Mouse (Mus musculus) monocyte, adult 5-6 weeks (primary cell): ENCODE data around the gene Rassf10. TPM values are rescaled to one million over a fixed set of nuclear protein-coding genes. Genes with fewer than 3 reads are reported as not detected.
A peak's percentile ranks its signal among the peaks of the same experiment; 100 is the strongest.
"Not testable (repeated sequence)": the region's sequence is repeated elsewhere in the genome, so short reads cannot be mapped to it uniquely, and the experiment has no call there.

Experiments
- ATAC-seq: fragments of 153-309, 156-312 bp; replicated peaks from 2 replicates; pipeline ENCODE4 v1.8.0; 2017; ENCODE audit warnings: mild to moderate bottlenecking; ENCODE audit not compliant: low TSS enrichment, insufficient number of reproducible peaks, severe bottlenecking, poor library complexity, low FRiP score
- total RNA-seq: library from RNA; stranded (forward); fragments of 200-1000, 200-491, 200-594 nt; gene quantifications from 3 replicates; pipeline ENCODE4 v1.2.3, GENCODE M21; 2017

The Rassf10 gene
- not detected in 3 replicates for total RNA-seq

DNA sequence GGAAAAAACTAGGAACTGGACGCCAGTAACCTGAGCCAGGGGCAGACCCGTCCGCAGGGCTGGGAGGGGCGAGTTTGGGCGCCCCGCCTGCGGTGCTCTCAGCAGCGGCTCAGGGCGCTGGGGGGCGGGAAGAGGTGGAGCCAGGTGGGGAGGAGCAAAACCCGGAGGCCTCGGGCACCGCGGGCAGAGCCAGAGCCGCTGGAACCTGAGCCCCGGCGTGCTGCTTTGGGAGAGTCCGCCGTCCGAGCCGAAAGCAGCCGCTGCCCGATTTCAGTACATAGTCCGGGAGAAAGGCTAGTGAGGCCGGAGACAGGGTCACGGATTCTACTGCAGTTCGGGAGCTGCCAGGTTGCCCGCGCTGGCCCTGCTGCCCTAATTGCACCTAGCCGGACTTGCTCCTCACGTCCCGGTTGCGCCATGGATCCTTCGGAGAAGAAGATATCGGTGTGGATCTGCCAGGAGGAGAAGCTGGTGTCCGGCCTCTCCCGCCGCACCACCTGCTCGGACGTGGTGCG lies at the start of gene Rassf10:
Gene Rassf10 (plus strand): TSS at position 186 of the 515 bp plus-strand sequence.
- no peak for ATAC-seq

DNA sequence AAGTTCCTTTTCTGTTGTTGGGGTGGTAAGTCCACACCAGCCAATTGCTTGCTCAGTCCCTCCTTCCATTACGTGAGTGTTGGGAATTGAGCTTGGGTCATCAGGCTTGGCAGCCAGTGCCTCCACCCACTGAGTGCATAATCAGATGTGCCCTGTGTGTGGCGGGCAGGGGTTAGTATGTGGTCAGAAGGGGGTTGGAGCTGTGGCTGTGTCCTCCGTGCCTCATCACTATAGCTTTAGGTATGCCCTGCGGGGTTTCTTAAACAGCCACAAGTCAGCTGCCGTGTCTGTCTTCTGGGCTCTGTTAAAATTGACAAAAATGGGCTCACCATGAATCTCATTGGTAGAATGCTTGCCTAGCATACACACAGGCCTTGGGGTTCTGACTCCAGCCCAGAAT lies 46.9 kb upstream of the Rassf10 start:
- no peak for ATAC-seq

DNA sequence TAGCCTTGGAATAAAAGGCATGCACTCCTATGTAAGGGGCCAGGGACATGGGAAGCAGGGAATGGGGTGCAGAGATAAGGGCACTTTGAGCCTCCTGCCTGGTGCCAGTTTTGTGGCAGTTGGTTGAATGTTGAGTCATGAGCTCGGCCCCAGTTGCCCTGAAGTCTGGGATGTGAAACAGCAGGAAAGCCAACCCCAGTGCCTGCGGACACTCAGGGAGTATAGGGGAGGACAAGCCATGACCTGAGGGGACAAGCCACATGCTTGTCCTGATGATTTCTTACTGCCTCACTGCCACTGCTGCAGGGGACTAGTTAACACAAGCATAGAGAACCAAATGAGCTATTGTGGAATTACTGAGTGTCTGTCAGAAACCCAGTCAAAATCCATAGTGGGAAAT lies 46.3 kb upstream of the Rassf10 start:
- no peak for ATAC-seq

DNA sequence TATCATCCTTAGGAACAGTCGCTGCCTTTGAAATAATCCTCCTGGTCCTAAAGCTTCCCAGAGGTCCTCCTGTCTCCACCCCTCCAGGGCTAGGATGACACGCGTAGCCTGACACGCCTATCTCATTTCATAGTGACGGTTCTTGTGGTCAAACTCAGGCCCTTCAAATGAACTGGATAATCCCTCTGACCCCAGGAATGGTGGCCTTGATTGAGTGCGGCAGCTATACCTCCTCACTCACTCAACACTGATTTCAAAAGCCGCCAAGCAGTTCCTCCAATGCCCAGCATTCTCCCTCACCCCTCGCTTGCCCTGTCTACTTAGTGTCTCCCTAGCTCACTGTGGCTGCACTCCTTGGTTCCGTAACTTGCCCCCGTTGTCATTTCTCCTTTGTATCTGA lies 44.6 kb upstream of the Rassf10 start:
- ATAC-seq = no peak

DNA sequence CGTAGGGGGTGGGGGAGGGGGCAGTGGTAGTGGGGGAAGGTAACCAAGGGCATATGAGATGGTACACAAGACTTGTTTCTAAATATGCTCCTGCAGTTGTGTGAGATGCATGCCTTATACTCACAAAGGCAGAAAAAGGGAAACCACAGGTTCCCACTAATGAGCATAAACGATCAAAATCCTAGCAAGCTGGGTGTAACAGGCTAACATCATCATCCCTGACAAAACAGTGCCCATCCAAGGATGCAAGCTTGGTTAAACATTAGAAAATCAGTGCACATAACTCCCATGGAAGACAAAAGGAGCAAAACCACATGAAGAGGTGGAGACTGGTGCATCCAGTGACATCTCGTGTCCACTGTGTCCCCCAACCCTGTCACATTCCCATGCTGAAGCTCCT lies 40.8 kb upstream of the Rassf10 start:
- no peak for ATAC-seq

DNA sequence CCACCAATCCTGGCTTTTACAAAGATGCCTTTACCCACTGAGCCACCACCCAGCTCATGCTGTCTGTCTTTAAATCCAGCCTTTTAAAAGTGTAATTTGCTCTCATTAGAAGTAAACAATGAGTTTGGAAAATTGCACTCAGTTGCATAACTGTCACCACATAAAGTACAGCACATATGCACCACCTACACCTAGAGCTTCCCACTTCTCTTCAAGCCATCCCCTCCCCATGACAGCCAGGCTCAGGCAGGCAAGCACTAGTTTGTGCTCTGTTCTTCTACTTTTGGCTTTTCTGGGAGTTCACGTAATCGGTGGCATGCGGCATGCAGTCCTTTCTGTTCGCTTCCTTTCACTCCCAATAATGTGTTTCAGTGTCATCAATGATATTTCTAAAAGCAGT lies 38.2 kb upstream of the Rassf10 start:
- ATAC-seq = no peak

DNA sequence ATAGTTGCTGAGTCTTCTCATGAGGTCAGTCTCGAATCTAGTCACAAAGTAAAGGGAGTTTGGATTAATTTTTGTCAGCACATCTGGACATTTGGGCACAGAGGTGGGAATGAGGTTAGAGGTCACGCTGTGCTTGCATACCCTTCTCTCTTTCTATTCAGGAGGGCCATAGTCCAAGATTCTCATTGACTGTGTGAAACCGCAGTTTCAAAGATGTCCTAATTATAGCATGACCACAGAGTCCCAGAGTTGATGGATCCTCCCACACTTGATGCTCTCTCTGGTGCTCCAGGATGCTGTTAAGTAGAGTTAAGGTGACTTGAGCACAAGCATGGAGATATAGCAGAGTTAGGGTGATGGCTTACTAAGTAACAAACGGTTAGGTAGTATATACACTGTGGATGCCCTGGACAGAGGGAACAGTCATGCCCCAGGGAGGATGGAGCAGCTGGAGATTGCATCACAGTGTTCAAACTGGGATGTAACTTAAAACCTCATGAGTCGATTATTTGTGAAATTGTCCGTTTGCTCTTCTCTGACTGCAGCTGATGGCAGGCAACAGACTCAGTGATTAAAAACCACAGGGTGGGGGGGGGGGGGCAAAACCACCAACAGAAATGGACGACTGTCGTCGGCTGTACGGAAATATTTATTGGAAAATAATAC lies 36.0 kb upstream of the Rassf10 start:
- ATAC-seq = no peak

DNA sequence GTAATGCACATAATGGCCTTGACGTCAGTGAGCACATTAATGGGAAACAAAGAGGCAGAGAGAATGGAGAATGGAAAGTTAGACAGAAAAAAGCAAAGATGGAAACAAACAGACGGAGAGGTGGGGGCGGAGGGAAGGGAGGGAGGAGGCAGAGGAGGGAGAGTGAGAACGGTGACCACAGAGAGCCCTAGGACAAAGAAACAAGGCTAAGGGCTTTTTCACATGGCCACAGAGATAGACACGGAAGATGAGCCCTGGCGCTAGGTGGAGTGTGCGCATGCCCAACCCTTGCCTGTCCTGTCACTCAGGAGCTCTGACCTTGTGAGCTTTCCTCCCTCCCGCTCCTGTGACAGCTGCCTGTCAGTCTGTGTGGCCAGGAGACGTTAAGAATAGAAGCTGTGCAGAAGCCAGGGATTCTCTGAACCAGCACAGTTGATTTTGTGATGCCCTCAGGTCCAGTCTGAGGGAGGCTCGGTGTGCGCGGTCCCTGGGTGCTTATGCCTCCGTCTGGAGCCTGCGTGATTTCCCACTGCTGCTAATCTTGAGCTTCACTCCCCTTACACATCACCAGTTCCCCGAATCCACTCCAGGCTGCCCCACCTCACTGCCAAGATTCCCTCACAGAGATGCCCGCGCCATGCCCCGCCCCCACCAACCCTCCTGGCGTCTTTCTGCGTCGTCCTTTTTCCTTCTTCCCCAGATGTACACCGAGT lies 35.3 kb upstream of the Rassf10 start:
- no peak for ATAC-seq

DNA sequence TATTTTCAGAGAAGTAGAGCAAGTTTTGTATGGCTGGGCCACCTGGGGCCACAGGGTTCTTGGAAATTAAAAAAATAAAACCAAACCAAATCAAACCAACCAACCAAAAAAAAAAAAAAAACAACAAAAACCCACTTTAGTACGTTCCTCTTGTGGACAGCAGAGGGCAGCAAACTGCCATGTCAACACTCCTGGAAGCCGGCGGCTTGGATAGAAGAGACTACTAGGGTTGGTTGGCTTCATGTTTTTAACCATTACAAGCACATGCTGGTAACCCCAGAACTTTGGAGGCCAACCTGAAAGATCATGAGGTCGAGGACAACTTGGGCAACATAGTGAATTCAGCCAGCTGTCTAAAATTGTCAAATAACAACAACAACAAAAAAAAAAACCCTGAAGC lies 33.9 kb upstream of the Rassf10 start:
- no peak for ATAC-seq

DNA sequence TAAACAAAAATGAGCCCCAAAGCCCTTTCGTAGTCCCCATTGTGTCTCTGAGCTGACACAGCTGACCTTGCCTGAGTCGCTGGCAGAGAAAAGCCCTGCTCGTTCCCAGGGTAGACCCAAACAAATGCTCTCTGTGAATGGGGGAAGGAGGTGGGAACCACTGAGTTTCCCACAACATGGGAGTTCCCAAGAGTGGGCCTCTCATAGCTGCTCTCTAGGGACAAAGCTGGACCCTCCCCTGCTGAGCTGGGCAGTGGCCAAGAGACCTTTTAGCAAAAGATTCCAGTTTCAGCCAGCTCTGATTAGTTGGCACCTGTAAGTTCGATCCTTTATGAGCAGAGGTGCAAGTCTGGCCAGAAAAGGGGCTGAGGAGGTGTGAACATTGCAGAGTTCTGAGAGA lies 31.0 kb upstream of the Rassf10 start:
- no peak for ATAC-seq

DNA sequence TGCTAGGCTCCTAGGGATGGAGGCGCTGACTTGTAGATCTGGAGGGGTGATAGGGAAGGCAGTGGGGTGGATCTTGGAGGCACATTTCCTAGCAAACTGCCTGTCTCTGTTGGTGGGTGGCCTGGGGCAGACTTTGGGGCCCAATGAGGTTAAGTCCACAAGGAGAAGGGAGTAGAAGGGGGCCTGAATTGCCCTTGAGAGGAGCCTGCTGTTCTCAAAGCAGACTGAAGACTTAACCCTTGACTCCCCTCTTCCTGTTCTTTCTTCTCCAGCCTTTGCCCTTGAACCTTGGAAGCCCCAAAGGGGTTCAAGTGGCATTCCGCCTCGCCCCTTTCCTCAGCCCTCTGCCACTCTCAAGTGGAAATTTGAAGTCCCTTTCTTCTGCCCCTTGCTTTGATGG lies 30.1 kb upstream of the Rassf10 start:
- ATAC-seq = no peak

DNA sequence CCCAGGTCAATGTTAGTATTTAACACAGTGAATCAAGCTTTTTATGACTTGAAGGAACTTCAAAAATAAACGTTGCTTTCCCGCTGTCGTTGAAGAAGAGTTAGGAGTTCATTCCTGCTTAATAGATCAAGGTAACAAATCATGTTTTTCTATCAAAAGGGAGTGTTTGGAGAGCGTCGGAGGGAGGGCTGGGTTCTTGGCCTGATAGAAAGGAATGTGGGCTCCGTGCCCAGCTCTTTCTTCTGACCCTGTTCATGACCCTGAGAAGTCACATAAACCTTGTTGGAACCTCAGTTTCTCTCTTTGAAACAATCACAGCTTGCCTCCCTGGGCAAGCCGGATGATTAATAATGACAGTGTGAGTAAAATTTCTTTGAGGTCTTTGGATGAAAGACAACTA lies 23.1 kb upstream of the Rassf10 start:
- no peak for ATAC-seq

DNA sequence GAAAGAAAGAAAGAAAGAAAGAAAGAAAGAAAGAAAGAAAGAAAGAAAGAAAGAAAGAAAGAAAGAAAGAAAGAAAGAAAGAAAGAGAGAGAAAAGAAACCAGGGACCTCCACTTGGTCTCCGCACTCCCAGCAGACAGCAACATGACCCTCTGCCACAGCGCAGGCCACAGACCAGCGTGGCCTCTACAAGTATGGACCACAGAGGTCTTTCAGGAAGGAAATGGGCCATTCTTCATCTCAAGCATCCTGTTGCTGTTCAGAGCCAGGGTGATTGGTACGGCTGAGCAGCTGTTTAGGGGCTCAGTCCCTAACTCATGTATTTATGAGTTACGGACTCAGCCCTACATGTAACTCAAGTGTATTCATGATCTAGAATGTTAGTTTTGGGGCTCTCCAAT lies 17.9 kb upstream of the Rassf10 start:
- not testable (repeated sequence) for ATAC-seq

DNA sequence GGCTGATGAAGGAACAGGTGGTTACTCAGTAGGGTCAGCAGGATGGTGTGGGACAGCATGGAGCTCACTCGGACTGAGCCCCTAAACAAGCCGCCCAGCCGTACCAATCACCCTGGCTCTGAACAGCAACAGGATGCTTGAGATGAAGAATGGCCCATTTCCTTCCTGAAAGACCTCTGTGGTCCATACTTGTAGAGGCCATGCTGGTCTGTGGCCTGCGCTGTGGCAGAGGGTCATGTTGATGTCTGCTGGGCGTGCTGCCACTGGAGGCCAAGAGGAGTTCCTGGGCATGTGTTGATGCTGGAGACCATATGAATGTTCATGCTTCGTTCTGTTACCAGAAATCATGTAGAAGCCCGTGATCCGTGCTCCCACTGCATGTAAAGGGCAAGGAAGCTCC lies 16.7 kb upstream of the Rassf10 start:
- no peak for ATAC-seq

DNA sequence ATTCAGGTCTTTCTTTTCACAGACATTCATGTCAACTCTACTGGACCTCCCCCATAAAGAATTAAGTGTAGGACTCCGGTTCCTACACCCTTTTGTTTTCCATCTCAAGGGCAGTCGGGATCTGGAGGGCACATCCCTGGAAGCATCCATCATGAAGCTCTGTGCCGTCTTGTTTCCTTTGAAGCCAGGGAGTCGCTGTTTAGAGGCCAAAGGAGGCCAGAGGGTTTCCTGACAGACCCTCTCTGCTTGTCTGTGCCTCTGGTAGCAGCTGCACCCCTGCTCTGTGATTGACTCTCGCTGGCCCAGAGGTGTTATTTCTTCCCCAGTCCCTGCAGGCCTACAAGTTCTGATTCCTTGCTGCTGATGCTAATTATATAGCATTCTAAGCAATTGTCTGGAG lies 14.8 kb upstream of the Rassf10 start:
- no peak for ATAC-seq

DNA sequence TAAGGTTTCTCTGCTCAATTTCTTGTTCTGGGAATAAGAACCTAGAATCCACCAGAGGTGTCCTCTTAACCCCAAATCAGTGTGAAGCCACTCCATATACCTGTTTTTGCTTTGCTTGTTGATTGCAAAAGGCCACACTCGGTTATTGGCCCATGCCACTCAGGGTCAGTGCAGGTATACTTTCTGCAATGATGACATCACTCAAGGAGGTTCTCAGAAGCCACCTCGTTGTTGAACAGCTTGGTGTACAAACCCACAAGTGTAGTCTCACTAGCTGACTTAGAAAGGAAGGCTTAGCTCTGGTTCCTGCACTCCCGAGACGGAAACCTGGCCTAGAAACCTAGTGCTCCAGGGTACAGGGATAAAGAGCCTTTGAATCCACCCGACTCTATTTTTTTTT lies 11.2 kb upstream of the Rassf10 start:
- no peak for ATAC-seq

DNA sequence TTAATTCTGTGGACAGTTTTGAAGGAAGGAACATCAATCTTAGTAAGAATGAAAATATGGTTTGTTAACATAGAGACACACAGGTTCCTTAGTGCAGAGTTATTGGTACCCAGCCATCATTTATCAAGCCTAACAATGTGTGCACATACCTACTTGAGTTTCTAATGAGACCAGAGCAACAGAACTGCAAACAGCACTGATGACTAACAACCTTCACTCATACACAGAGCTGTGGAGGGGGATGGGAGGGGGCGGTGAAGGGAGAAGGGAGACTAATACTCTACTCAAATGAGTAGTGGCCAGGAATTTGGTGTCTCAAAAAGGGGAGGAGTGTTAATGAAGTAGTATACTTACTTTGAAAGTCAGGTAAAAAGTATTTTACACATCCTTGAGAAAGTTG lies 10.7 kb upstream of the Rassf10 start:
- ATAC-seq = no peak

DNA sequence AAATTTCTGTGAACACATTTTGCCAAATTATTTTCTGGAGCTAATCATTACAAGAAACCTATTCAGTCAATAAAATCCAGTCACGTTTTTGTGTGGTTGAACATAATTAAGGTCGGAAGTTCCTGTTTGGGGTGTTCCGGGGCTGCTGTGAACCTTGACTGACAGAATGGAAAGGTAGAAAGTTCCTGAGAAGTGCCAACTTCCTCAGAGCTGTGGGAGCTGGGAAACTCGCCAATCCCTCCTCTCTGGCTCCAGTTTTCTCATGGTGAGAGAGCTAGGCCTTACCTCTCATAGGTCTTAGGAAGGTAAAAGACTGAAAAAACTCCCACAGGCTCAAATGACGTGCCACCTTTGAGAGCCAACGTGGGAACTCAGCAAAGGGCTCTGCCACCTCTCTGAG lies 7.1 kb upstream of the Rassf10 start:
- ATAC-seq = no peak

DNA sequence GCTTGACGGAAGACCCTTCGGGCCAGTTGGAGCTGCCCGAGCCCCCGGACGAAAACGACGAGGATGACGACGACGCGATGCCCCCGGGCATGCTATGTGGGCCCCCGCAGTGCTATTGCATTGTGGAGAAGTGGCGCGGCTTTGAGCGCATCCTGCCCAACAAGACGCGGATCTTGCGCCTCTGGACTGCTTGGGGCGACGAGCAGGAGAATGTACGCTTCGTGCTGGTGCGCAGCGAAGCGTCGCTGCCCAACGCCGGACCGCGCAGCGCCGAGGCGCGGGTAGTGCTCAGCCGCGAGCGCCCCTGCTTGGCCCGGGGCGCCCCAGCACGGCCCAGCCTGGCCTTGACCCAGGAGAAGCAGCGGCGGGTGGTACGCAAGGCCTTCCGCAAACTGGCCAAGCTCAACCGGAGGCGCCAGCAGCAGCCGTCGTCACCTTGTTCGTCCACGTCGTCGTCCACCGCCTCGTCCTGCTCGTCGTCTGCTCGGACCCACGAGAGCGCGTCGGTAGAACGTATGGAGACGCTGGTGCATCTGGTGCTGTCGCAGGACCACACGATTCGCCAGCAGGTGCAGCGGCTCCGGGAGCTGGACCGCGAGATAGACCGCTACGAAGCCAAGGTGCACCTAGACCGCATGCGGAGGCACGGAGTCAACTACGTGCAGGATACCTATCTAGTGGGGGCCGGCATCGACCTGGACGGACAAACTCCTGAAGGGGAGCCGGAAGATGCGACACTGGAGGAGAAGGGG lies 765 bp downstream of the Rassf10 start:
- 0 out of 2 replicates have a peak, but pooled peaks have one; percentile 35 for ATAC-seq
